ENCODE assay signal across 9 mouse cellular contexts in genomic region chr4:57919494-57920423, GRCm38 (mm10). TPM values are rescaled to one million over a fixed set of nuclear protein-coding genes. Genes with fewer than 3 reads are reported as not detected.
DNase-seq lines count a peak whose midpoint lies in the region; ATAC-seq and TF ChIP-seq lines count a peak whose summit lies in the region.
"Had no signal": no experiment of that assay in that cellular context is flagged by ENCODE, and none has a peak within 500 bp of the region (broad histone marks: within the 10 kb centered on the region; RNA-seq: fewer than 3 reads in every experiment).

No protein-coding gene starts in this region.

- no peak overlapping the region for H3K4me2 ChIP-seq in hindbrain, embryonic 13.5 days
- H3K4me2 ChIP-seq in midbrain, embryonic 13.5 days (replicated peaks): no peak overlapping the region
- no peak overlapping the region for H3K4me2 ChIP-seq in midbrain, postnatal 0 days (ENCODE audit: low read depth, low read length, poor library complexity, severe bottlenecking)
- no peak overlapping the region for H3K4me2 ChIP-seq in embryonic facial prominence, embryonic 14.5 days (ENCODE audit: low read depth, low read length)

- peak; percentile 30 for DNase-seq in hindbrain, embryonic 10.5 days (ENCODE audit: low spot score)
- no peak for DNase-seq in midbrain, postnatal 0 days (ENCODE audit: low spot score)
- DNase-seq in embryonic facial prominence, embryonic 14.5 days (ENCODE audit: low spot score): peak; percentile 56
- no peak for DNase-seq in adrenal gland, postnatal 14 days
- no peak for DNase-seq in spleen, adult 12 weeks (ENCODE audit: low spot score)
- DNase-seq: heart, postnatal 14 days had no signal

- peaks cover 27% of the 10 kb centered on the region for H3K27me3 ChIP-seq in hindbrain, embryonic 10.5 days (ENCODE audit: insufficient read depth, poor library complexity, severe bottlenecking)
- peaks cover 24% of the 10 kb centered on the region; the same call in 1 of the 2 replicates for H3K27me3 ChIP-seq in hindbrain, embryonic 13.5 days
- H3K27me3 ChIP-seq in midbrain, embryonic 13.5 days: 0 out of 2 replicates have a peak, but pooled peaks cover 6% of the 10 kb centered on the region
- H3K27me3 ChIP-seq in midbrain, postnatal 0 days (ENCODE audit: insufficient read depth, low read length): no peaks in the 10 kb centered on the region
- 0 out of 2 replicates have a peak, but pooled peaks cover 5% of the 10 kb centered on the region for H3K27me3 ChIP-seq in embryonic facial prominence, embryonic 14.5 days (replicated peaks; ENCODE audit: control insufficient read depth, insufficient read depth, low read length)

- TF ChIP-seq CTCF in midbrain, postnatal 0 days (IDR thresholded peaks at IDR 0.05): no peak

- H3K4me3 ChIP-seq in hindbrain, embryonic 10.5 days: no peak overlapping the region
- no peak overlapping the region for H3K4me3 ChIP-seq in hindbrain, embryonic 13.5 days
- no peak overlapping the region for H3K4me3 ChIP-seq in midbrain, embryonic 13.5 days (replicated peaks)
- H3K4me3 ChIP-seq in midbrain, postnatal 0 days (ENCODE audit: low read depth, low read length): no peak overlapping the region
- no peak overlapping the region for H3K4me3 ChIP-seq in embryonic facial prominence, embryonic 14.5 days (ENCODE audit: low read depth, low read length)

- 20% methylated on average over 8 of the region's 8 CpGs for WGBS in hindbrain, embryonic 10.5 days
- WGBS in hindbrain, embryonic 13.5 days: 15% methylated on average over 8 of the region's 8 CpGs
- 10% methylated on average over 8 of the region's 8 CpGs for WGBS in midbrain, embryonic 13.5 days
- 16% methylated on average over 8 of the region's 8 CpGs for WGBS in midbrain, postnatal 0 days
- 18% methylated on average over 8 of the region's 8 CpGs for WGBS in embryonic facial prominence, embryonic 14.5 days

- H3K9me3 ChIP-seq in hindbrain, embryonic 10.5 days: no peaks in the 10 kb centered on the region
- H3K9me3 ChIP-seq in hindbrain, embryonic 13.5 days: no peaks in the 10 kb centered on the region
- no peaks in the 10 kb centered on the region for H3K9me3 ChIP-seq in midbrain, embryonic 13.5 days
- no peaks in the 10 kb centered on the region for H3K9me3 ChIP-seq in midbrain, postnatal 0 days (ENCODE audit: low read length)
- H3K9me3 ChIP-seq in embryonic facial prominence, embryonic 14.5 days (ENCODE audit: control insufficient read depth, low read length): no peaks in the 10 kb centered on the region

- H3K9ac ChIP-seq in hindbrain, embryonic 13.5 days: no peak overlapping the region
- no peak overlapping the region for H3K9ac ChIP-seq in midbrain, embryonic 13.5 days (replicated peaks)
- no peak overlapping the region for H3K9ac ChIP-seq in midbrain, postnatal 0 days (replicated peaks; ENCODE audit: low read length, poor library complexity, severe bottlenecking)
- H3K9ac ChIP-seq in embryonic facial prominence, embryonic 14.5 days (ENCODE audit: low read depth, low read length): no peak overlapping the region

- H3K4me1 ChIP-seq in hindbrain, embryonic 10.5 days (replicated peaks): peaks cover 40% of the 10 kb centered on the region
- peaks cover 24% of the 10 kb centered on the region for H3K4me1 ChIP-seq in hindbrain, embryonic 13.5 days (replicated peaks)
- peaks cover 18% of the 10 kb centered on the region for H3K4me1 ChIP-seq in midbrain, embryonic 13.5 days (replicated peaks)
- peaks cover 3% of the 10 kb centered on the region; the same call in 1 of the 2 replicates for H3K4me1 ChIP-seq in midbrain, postnatal 0 days (ENCODE audit: insufficient read depth, low read length)
- peaks cover 25% of the 10 kb centered on the region for H3K4me1 ChIP-seq in embryonic facial prominence, embryonic 14.5 days (ENCODE audit: control insufficient read depth, insufficient read depth, low read length)

- H3K27ac ChIP-seq in hindbrain, embryonic 10.5 days: no peak overlapping the region
- H3K27ac ChIP-seq in hindbrain, embryonic 13.5 days: no peak overlapping the region
- no peak overlapping the region for H3K27ac ChIP-seq in midbrain, embryonic 13.5 days
- H3K27ac ChIP-seq in midbrain, postnatal 0 days (ENCODE audit: low read depth, low read length): no peak overlapping the region
- H3K27ac ChIP-seq in embryonic facial prominence, embryonic 14.5 days (replicated peaks; ENCODE audit: low read depth, low read length): no peak overlapping the region

- no peak for ATAC-seq in hindbrain, embryonic 13.5 days (ENCODE audit: low FRiP score)
- ATAC-seq in midbrain, embryonic 13.5 days: peak; percentile 43
- ATAC-seq in midbrain, postnatal 0 days (ENCODE audit: low FRiP score): no peak
- ATAC-seq in embryonic facial prominence, embryonic 14.5 days (ENCODE audit: low read depth): no peak
- ATAC-seq in megakaryocyte-erythroid progenitor cell, adult 5-6 weeks (replicated peaks; ENCODE audit: low FRiP score, low TSS enrichment, poor library complexity, severe bottlenecking): peak; percentile 69

- no peaks in the 10 kb centered on the region for H3K36me3 ChIP-seq in hindbrain, embryonic 10.5 days
- H3K36me3 ChIP-seq in hindbrain, embryonic 13.5 days: no peaks in the 10 kb centered on the region
- H3K36me3 ChIP-seq in midbrain, embryonic 13.5 days: no peaks in the 10 kb centered on the region
- H3K36me3 ChIP-seq in midbrain, postnatal 0 days (ENCODE audit: insufficient read depth, low read length): no peaks in the 10 kb centered on the region
- no peaks in the 10 kb centered on the region for H3K36me3 ChIP-seq in embryonic facial prominence, embryonic 14.5 days (ENCODE audit: control insufficient read depth, insufficient read depth, low read length)

RNA-seq across cellular contexts. Expression of gene D630039A03Rik, which starts 3.7 kb away (rescaled TPM):
- polyA plus RNA-seq in hindbrain, embryonic 10.5 days (2016; fragmentation: Nextera tagmentation; extraction: Ambion mirVana): 0.24 and 0.36 TPM in 2 replicates
- 0.09 and 0.19 TPM in 2 replicates for polyA plus RNA-seq in hindbrain, embryonic 13.5 days (2015; fragmentation: Nextera tagmentation; extraction: Ambion mirVana)
- polyA plus RNA-seq in midbrain, embryonic 13.5 days (2015; fragmentation: Nextera tagmentation; extraction: Ambion mirVana): not detected in 2 replicates
- 0.27 TPM in 1 of 2 replicates, not detected in the other for total RNA-seq in midbrain, postnatal 0 days (2014; rRNA removed)
- 0.10 and 0.18 TPM in 2 replicates for polyA plus RNA-seq in midbrain, postnatal 0 days (2015; fragmentation: Nextera tagmentation; extraction: Ambion mirVana)
- polyA plus RNA-seq in embryonic facial prominence, embryonic 14.5 days (2014; fragmentation: Nextera tagmentation; extraction: Ambion mirVana): 0.19 and 0.42 TPM in 2 replicates
- 1.1 TPM in 1 of 2 replicates, not detected in the other for total RNA-seq in megakaryocyte-erythroid progenitor cell, adult 5-6 weeks (2014; fragmentation: Nextera tagmentation)
- not detected in 2 replicates for total RNA-seq in megakaryocyte-erythroid progenitor cell, adult 5-6 weeks (2017)
- total RNA-seq in adrenal gland, postnatal 14 days (2021): 9.0 and 9.4 TPM in 2 replicates

RNA-seq across cellular contexts. Expression of gene Txn1, which starts 36.5 kb away (rescaled TPM):
- polyA plus RNA-seq in hindbrain, embryonic 10.5 days (2016; fragmentation: Nextera tagmentation; extraction: Ambion mirVana): 411 and 413 TPM in 2 replicates
- polyA plus RNA-seq in hindbrain, embryonic 13.5 days (2015; fragmentation: Nextera tagmentation; extraction: Ambion mirVana): 274 and 282 TPM in 2 replicates
- 279 and 303 TPM in 2 replicates for polyA plus RNA-seq in midbrain, embryonic 13.5 days (2015; fragmentation: Nextera tagmentation; extraction: Ambion mirVana)
- total RNA-seq in midbrain, postnatal 0 days (2014; rRNA removed): 96.5 and 122 TPM in 2 replicates
- 352 and 374 TPM in 2 replicates for polyA plus RNA-seq in midbrain, postnatal 0 days (2015; fragmentation: Nextera tagmentation; extraction: Ambion mirVana)
- 367 and 373 TPM in 2 replicates for polyA plus RNA-seq in embryonic facial prominence, embryonic 14.5 days (2014; fragmentation: Nextera tagmentation; extraction: Ambion mirVana)
- total RNA-seq in megakaryocyte-erythroid progenitor cell, adult 5-6 weeks (2014; fragmentation: Nextera tagmentation): 312 and 352 TPM in 2 replicates
- 194 and 197 TPM in 2 replicates for total RNA-seq in megakaryocyte-erythroid progenitor cell, adult 5-6 weeks (2017)
- total RNA-seq in adrenal gland, postnatal 14 days (2021): 239 and 245 TPM in 2 replicates

Comparison
In these comparisons a context has a peak if more than half of its experiments do, and no peak if none do; other contexts are left out.
1. ATAC-seq: peak in midbrain, embryonic 13.5 days (single experiment) and megakaryocyte-erythroid progenitor cell, adult 5-6 weeks (single experiment); none in hindbrain, embryonic 13.5 days (single experiment), midbrain, postnatal 0 days (single experiment) and embryonic facial prominence, embryonic 14.5 days (single experiment).
2. DNase-seq: peak in hindbrain, embryonic 10.5 days (single experiment) and embryonic facial prominence, embryonic 14.5 days (single experiment); none in midbrain, postnatal 0 days (single experiment), adrenal gland, postnatal 14 days (single experiment) and spleen, adult 12 weeks (single experiment).